Mouse (Mus musculus): ENCODE data around the gene Dock9.

Dock9 gene

DNA sequence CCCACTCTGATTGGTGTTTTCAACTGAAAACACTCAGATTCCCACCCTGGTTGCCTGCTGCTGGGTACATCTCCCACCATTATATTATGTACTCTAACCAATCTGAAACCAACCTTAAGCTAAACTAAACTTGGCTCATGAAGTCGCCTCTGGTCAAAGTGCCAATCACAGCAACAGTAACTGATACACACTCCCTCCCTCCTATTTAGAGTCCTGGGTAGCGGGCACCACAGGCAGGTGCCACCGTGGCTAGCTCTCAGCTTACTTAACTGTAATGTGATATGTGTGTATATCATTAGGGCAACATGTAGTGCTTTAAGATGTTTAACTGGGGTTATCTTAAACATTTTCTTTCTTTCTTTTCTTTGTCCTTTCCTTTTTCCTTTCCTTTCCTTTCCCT lies 177.1 kb downstream of the Dock9 start:
- DNase-seq (ENCODE audit: low spot score in 2 of 2), result no peak

DNA sequence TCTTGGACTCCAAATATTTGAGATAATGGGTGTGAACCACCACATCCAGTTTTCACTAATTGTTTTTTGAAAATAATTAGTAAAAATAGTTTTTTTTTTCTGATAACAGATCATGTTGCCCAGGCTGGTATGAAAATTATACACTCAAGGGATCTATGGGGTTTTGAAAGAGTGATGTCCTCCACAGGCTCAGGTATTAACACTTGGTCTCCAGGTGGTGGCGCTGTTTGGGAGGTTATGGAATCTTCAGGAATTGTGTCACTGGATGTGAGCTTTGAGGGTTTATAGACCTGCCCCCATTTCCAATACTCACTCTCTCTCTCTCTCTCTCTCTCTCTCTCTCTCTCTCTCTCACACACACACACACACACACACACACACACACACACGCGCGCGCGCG lies 177.5 kb downstream of the Dock9 start:
- no peak for DNase-seq (ENCODE audit: low spot score in 2 of 2)

DNA sequence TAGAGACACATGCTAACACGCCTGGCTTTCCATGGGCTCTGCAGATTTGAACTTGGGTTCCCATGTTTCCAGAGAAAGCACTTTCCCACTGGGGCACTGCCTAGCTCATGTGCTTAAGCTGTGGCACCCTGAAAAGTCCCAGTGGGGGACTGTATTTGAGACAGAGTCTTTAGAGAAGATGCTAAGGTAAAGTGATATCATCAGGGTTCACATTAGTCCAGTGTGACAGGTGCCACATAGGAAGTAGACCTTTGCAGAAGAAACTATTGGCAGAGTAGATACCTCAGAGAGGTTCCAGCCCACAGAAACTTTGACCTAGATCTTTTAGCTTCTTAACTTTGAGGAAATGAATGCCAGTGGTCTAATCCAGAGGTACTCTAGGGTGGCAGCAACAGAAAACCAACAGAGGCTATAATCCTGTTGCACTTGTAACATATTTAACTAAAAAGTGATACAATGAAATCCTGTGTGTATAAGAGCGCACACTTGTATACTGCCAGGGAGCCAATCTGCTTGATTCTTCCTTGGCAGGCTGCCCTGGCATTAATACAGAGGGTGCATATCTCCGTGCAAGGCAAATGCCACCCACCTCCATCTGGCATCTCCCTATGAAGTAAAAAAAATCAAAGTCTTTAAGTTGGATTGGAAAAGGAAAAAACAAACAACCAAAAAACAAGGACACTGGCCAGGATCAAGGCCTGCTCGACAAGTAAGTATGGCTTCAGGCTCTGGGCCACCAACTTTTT lies 179.8 kb downstream of the Dock9 start:
- no peak for DNase-seq (ENCODE audit: low spot score in 2 of 2)

DNA sequence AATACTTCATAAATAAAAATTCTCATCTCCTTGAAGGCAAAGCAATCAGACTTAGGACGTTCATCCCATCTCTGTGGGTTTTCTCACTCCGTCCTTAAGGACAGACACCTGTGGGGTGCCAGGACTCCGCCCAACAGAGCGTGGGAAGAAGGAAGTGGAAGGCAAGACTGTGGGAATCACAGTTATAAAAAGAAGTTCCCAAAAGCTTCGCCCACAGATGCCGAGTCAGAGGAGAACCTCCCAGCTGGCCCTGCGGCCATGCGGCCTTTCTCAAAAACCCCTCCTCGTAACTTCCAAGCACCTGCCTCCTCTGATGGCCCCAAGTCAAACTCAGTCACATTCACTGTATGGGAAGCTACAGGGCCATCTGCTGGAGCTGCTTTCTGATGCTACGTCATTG lies 182.2 kb downstream of the Dock9 start:
- DNase-seq (ENCODE audit: low spot score in 2 of 2), result no peak

DNA sequence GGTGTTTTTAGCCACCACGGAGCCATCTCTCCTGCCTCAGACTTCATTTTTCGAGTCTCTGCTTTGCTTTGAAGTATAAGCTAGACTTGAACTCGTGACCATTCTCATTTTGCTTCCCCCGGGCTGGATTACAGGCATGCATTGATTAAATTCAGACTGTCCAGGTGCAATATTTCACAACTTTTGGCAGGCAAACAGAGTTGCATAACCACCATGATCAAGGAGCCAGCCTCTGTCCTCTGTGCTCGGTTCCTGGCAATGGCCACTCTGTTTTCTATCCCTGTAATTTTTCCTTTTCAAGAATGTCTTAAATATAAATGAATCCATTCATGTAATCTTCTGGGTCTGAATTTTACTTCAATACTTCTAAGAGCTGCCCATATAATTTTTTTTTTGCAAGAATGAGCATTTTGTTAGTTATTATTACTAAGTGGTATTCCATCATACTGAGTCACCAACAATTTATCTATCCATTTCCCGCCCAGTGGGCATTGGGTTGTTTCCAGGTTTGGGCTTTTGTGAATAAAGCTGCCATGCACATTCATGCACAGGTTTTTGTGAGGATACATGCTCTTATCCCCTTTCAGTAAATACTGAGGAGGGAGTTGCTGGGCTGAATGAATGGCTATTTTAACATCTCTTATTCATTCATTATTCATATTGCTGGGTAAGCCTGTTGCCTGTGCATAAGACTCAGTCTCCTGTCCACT lies 183.0 kb downstream of the Dock9 start:
- DNase-seq (ENCODE audit: low spot score in 2 of 2), result no peak

DNA sequence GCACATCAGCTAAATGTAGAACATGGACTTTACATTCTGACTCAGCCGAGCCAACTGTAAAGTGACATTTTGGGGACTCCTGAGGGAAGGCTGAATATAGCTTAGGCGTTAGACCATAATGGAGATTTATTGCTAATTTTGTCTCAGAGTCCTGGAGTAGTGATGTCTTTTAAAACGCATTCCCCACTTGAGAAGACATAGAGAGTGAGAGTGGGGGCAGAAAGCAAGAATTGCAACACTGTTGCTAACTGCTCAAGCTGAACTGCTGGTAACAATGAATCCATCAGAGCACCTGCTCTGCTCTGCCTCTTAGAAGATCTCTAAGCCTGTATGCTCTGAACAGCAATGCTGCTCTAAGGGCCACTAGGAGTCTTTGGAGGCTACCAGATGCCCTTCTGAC lies 184.1 kb downstream of the Dock9 start:
- no peak for DNase-seq (ENCODE audit: low spot score in 2 of 2)

DNA sequence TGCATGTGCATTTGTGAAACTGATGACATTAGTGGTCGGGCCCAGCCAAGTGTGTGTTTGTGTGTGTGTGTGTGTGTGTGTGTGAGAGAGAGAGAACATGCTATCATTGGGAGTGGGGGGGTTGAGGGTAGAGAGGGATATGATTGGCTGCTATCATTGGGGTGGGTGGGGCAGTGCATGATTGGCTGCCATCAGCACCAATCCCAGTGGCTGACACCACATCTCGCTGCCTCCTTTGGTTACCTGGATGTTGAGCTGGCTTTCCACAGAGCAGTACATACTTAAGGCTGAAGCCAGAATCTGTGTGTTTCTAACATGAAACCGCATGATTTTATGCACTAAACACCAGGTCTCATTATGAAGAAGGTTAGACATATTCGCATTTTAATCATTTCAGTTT lies 184.7 kb downstream of the Dock9 start:
- no peak for DNase-seq (ENCODE audit: low spot score in 2 of 2)

DNA sequence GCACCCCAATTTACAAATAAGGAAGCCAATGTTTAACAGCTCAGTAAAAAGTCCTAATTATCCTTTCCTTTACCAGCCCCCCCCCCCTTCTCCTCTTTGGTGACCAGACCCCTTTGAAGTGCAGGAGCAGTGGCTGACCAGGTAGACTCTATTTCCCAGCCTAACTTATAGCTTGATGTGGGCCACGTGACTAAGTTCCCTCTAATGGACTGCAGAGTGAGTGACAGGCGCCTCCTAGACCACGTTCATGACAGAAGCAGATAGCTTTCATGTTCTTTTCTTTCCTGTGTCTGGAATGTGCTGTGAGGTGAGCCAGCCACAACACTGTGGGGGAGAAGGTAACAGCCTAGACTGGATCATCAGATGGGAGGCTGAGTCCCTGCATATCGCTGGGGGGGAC lies 186.1 kb downstream of the Dock9 start:
- DNase-seq (ENCODE audit: low spot score in 2 of 2), result no peak

DNA sequence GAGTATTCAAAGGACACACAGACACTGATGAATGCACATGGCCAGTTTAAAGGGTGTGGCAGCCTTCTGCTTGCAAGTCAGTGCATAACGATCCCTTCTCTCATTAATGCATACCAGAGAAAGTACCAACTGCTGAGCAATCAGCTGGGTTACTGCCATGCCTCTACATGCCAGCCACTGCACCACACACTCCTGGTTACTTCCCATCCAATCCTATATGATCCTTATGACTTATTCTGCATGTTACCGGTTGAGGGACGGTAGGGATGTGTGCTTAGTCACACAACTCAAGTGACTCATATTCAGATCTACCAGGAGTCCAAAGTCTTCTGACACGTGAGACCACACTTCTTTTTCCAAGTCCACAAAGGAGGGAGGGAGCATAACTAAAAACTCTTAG lies 186.5 kb downstream of the Dock9 start:
- no peak for DNase-seq (ENCODE audit: low spot score in 2 of 2)

DNA sequence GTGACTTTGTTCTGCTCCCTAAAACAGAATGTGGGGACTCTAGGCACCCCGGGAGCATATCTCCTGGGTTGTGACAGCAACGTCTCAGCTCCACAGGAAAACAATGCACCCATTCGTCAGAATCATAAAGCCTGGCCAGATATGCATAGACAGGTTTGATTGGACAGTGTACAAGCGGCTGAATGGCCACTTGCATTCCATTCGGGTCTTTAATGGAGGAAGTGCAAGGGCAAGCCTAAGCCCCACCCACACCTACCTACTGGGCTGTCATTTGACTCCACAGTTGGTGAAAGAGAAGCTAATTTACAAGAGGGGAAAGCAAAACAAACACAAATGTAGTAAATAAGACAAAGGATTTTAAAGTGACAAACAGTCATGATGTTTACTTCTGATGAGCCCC lies 189.1 kb downstream of the Dock9 start:
- DNase-seq (ENCODE audit: low spot score in 2 of 2), result no peak

DNA sequence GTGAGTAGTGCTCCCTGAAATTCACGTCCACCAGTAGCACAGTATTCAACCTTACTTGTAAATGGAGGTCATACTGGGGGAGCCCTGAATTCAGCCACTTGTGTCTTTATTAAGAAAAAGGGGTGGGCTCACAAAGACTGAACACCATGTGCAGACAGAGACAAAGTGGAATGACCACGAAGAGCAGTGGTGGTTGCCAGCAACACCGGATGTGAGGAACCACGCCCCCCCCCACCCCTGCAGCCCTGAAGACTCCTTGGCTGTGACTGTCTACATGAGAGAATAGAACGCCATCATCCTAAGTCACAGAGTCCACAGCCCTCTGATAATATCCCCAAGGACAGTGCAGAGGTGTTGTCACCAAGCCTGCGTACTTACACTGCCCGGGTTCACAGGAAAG lies 191.2 kb downstream of the Dock9 start:
- no peak for DNase-seq (ENCODE audit: low spot score in 2 of 2)

DNA sequence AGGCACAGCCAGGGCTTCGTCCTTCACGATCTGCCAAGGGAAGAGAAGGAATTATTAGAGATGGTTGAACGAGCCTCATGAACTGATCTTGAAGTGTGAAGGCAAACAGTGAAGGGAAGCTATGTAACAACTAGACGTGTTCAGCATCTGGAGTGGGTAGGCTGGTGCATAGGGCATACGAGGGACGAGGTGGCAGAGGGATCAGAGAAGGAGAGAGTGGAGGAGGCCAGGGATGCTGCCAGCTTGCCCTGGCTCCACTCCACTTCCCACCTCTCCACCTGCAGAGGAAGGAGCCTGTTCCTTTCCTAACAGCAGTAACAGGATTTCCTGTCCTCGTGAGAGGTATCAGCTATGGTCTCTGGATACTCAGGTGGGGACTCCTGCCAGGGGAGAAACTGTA lies 192.4 kb downstream of the Dock9 start:
- DNase-seq (ENCODE audit: low spot score in 2 of 2), result no peak

DNA sequence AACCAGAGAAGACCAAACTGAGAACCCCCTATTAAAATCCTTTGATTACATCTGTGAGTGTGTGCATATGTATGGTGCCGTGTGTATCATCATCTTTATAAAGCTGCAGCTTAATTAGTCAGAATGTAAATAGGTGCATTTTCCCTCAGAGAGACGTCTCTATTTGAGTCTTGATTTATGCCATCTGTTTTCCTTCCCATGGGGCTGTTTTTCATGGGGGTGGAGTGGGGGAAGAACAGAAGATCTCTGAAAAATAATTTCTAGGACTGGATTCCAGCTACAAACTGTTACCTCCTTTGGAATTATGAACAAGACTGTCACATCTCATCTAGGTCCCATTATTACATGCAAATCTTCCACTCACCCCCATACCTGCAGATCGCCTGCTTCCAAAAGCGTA lies 193.1 kb downstream of the Dock9 start:
- no peak for DNase-seq (ENCODE audit: low spot score in 2 of 2)

DNA sequence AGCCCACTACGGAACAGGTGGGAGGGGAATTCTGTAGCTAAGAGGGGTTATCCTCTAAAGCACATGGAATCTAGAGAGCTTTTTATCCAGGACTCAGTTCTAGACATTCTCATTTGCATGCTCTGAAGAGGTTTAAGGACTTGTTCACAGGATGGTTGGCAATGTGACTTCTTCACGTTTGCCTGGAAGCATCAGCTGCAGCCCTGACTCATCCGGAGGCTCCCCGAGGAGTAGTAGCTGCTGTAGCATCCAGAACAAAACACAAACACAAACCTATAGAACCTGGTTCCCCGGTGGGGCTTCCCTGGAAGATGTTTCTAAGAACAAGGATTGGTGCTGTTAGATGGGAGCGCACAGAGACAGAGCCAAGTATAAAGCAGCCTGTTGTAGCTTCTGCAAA lies 195.0 kb downstream of the Dock9 start:
- DNase-seq (ENCODE audit: low spot score in 2 of 2), result no peak

DNA sequence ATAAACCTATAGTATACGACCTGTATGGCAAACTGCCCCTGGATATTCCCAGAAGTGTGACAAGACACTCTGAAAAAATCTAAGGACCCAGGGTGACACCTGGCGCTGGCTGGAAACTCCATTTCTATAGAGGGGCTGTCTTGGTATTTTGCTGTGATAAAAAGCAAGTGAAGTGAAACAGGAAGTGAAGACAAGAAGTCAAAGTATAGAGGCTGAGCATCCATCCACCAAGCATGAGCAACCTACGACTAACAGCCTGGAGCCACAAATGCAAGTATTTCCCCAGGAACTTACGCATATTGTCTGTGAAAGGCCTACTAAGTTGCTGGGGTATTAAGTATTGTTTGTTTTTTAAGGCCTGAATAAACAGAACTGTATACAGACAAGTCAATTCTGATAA lies 197.1 kb downstream of the Dock9 start:
- DNase-seq (ENCODE audit: low spot score in 2 of 2), result no peak

DNA sequence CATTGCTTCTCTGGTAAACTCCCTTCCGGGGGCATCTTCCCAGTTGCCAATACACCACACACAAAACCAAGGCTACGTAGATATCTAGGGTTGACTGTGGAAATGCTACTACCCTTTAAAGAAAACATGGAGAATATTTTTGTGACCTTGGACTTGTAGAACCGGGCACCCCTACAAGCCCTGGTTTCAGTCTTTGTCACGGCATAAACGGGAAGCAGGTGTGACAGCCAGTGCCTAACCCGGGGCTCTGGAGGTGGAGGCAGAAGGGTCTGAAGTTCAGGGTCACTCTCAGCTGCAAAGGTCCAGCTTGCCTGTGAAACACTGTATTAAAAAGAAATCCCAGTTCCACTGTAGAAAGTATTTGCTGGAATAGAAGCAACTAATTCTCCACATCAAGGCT lies 200.6 kb downstream of the Dock9 start:
- no peak for DNase-seq (ENCODE audit: low spot score in 2 of 2)

DNA sequence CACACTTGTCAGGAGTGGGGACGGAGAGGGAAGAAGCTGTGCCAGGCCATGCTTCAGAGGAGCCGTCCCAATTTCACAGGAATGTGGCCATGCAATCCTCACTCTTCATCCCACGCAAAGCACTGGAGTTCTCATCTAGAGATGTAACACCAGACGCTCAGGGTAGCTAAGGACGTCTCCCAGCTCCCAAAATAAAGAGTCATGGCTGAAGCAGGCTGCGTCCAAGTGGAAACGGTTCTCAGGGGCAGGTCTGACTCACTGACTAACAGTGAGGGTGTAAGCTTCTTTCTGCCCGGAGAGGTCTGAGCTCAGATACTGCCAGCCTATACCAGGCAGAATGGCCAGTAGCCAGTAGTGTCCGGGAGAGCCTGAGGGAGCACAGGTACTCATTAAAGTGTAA lies 201.0 kb downstream of the Dock9 start:
- DNase-seq (ENCODE audit: low spot score in 2 of 2), result no peak

DNA sequence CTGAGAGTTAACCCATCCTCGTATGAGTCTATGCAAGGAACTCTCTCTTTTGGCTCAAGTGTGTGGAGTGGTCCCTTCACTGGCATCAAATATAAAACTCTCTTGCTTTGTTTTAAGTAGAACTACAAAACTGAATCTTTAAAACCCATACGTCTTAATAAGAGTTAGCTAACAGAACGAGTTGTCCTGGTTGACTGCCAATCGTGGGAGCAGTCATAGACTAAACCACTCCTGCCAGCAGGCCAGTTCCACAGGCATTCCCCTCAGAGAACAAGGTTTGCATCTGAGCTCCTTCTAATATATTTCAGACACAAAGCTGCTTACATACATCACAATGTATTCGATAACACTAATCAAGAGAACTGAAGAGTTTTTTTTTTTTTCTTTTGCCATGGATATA lies 203.0 kb downstream of the Dock9 start:
- no peak for DNase-seq (ENCODE audit: low spot score in 2 of 2)

DNA sequence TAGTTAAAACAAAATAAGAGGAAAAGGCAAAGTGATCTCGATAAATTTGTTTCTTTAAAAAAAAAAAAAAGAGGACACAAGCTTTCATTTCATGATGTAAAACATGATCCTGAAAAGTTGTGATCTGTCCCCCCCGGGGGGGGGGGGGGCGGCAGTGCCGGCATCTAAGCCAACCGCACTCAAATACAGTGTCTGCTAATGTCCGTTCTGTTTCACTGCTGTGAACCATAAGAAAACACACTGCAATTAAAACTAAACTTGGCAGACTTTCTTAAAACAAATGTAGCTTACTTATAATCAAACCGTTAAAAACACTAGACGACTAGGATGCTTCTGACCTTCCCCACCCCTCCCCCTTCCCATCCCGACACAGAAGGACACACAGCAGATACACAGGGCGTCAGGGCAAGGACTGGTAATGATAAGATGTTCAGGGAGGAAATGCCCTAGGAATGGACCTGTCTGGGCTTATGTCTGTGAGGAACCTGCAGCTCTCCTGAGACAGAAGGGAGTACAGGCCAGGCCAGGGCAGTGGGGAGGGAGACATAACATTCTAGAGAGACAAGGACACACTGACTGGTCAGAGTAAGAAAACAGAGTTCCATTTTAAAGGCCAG lies 204.2 kb downstream of the Dock9 start:
- DNase-seq (ENCODE audit: low spot score in 2 of 2), result no peak

DNA sequence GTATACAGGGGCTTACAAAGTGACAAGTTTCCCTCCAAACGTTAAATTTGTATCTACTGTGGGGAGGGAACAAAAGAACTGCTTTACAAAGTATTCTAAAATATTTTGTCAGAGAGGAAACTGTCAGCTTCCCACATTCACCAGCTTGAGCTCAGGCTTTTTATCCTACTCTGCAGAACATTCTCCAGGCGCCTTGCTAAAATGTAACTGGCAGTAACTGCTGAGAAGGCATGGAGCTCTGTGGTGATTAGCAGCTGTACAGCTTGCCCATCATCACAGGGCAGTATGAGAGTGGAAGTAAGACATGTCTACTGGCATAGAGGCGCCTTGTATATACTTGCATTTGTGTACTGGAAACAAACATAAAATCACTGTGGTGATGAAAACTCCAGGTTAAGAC lies 204.7 kb downstream of the Dock9 start:
- DNase-seq (ENCODE audit: low spot score in 2 of 2), result no peak

DNA sequence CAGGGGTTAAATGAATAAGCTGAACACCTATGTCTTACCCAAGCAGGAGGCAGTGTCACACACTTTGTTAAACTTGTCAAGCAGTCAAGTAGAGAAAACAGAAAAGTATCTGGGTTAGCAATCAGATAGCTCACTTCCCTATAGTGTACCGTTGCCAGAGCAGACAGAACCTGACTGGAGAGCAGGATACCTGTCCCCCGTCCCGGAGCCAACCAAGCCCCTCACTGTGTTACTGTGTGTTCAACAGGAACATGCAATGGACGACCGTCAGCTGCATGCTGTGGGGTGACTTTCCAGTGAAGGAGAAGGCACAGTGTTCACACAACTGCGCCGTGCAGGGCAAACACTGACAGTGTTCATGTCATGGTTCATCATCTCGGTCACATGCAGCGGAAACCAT lies 205.3 kb downstream of the Dock9 start:
- DNase-seq (ENCODE audit: low spot score in 2 of 2), result no peak

DNA sequence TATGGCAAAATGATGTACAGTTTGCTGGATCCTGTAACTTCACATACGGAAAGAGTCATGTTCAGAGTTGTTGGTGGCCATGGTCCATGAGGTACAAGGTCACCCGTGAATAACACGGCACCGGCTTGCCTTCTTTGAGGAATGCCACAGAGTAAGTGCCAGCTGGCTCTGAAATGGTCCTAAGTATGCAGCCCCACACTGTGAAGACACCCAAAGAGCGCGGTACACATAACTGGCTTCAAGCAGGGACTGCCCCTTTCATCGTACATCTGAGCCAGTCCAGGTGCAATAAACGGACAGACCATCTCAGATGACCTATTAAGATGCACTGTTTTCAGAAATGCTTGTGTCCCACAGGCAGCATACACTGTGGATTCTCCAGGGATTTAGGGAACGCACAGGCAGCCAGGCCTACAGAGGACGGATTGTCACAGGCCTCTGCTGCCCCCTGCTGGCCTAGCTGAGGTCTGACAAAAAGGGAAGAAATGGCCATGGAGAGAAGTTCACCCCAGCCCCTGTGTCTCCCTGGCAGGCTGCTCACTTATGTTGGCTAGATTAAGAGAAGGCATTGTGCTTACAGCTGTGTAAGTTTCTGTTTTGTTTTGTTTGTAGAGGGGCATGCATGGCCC lies 208.4 kb downstream of the Dock9 start:
- DNase-seq (ENCODE audit: low spot score in 2 of 2), result peak; percentile 44 to 74

DNA sequence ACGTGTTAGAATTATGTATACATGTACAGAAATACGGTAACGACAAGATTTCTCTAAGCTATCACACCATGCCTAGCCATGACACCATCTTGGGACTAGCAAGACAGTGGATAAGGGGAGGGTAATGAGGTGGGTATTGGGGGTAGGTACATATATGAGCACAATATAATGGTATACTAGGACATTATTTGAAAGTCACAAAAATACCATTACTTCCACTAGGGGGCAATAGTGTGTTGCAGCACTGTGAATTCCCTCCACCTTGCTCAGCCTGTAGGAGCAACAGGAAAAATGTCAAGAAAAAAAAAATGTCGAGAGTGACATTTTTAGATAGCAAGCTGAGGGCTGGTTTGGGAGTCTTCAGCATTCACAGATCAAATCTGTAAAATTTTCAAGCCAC lies 209.2 kb downstream of the Dock9 start:
- DNase-seq (ENCODE audit: low spot score in 2 of 2), result no peak

Data from spleen, postnatal 10 days (tissue).